Mouse (Mus musculus) liver, embryonic 16.5 days (tissue): ENCODE results near the gene Slc25a10. TPM values are rescaled to one million over a fixed set of nuclear protein-coding genes. Genes with fewer than 3 reads are reported as not detected.
A peak's percentile ranks its signal among the peaks of the same experiment; 100 is the strongest.

Experiments
- ATAC-seq: fragments of 200-750 bp; cut with Nextera tagmentation; 2 replicates; pipeline ENCODE4 v1.8.0; 2017; ENCODE audit warnings: low read depth, mild to moderate bottlenecking, moderate number of reproducible peaks, moderate library complexity
- H3K27ac ChIP-seq: fragments of 300-500 bp; sonication (generic); 2 replicates; pipeline ENCODE4 v1.5.1; 2014; ENCODE audit warnings: mild to moderate bottlenecking, low read length
- H3K27me3 ChIP-seq: fragments of 300-500 bp; sonication (generic); 2 replicates; pipeline ENCODE4 v1.6.1; 2014; ENCODE audit warnings: low read depth, low read length, mixed read lengths; ENCODE audit not compliant: control insufficient read depth, insufficient read depth
- H3K36me3 ChIP-seq: fragments of 300-500 bp; sonication (generic); 2 replicates; pipeline ENCODE4 v1.6.1; 2014; ENCODE audit warnings: mild to moderate bottlenecking; ENCODE audit not compliant: control insufficient read depth, insufficient read depth
- H3K4me1 ChIP-seq: fragments of 300-500 bp; sonication (generic); 2 replicates; pipeline ENCODE4 v1.6.1; 2014; ENCODE audit warnings: low read depth, low read length, mixed read lengths; ENCODE audit not compliant: control insufficient read depth
- H3K4me2 ChIP-seq: fragments of 300-500 bp; sonication (generic); 2 replicates; pipeline ENCODE4 v1.6.1; 2014; ENCODE audit warnings: low read depth, low read length, mixed read lengths
- H3K4me3 ChIP-seq: fragments of 300-500 bp; sonication (generic); 2 replicates; pipeline ENCODE4 v1.5.1; 2014; ENCODE audit warnings: low read depth, mild to moderate bottlenecking, low read length
- H3K9ac ChIP-seq: fragments of 300-500 bp; sonication (generic); 2 replicates; pipeline ENCODE4 v1.6.1; 2014; ENCODE audit warnings: low read depth, low read length
- H3K9me3 ChIP-seq: fragments of 300-500 bp; sonication (generic); replicated peaks from 2 replicates; pipeline ENCODE4 v1.6.1; 2016; ENCODE audit warnings: low read length; ENCODE audit not compliant: control insufficient read depth
- WGBS: fragments of 180-500 bp; shearing (Covaris S2); extraction: QIAGEN DNeasy Blood & Tissue Kit; methylation state at CpG from one replicate; pipeline ENCODE4 v1.1.7; 2014; ENCODE audit not compliant: insufficient replicate concordance; 5-methylcytosine and 5-hydroxymethylcytosine counted together
- polyA plus RNA-seq: library from polyadenylated mRNA; unstranded; fragments of >200 nt; fragmentation: Nextera tagmentation; extraction: Ambion mirVana; gene quantifications from 2 replicates; pipeline ENCODE4 v1.2.1, GENCODE M21; 2015

Gene Slc25a10
- polyA plus RNA-seq, 1 experiment from 2014 or later, result 38.9 TPM

- 61% methylated on average over 3 of the region's 3 CpGs for WGBS
- Histone ChIP-seq H3K4me2 (no peak overlapping the region), H3K36me3 (no peaks in the 10 kb centered on the region), H3K4me3 (no peak overlapping the region), H3K27me3 (no peaks in the 10 kb centered on the region), H3K9ac (no peak overlapping the region), H3K9me3 (no peaks in the 10 kb centered on the region), H3K4me1 (peaks cover 15% of the 10 kb centered on the region), H3K27ac (peak overlapping the region; percentile 47)
- no peak for ATAC-seq
These were observed 46.8 kb downstream of the Slc25a10 start for GRCm38 (mm10) chr11:120538485-120538884.

DNA sequence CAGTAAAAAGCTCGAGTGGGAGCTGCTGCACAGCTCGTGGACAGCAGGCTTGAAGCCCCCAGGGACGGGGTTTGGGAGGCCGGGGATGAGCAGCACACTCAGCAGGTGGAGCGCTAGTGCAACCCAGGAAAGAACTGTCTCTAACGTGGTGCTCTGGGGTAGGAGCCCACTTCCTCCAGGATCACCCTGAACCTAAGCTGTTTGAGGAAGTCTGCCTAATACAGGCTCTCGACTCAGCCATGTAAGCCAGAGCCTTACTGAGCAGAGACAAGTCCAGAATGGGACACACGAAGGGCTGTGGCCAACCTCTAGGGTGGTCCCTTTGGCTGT lies 47.3 kb downstream of the Slc25a10 start:
- Histone ChIP-seq H3K27ac (peak overlapping the region; percentile 47), H3K4me3 (no peak overlapping the region), H3K9me3 (no peaks in the 10 kb centered on the region), H3K27me3 (no peaks in the 10 kb centered on the region), H3K36me3 (no peaks in the 10 kb centered on the region), H3K9ac (no peak overlapping the region), H3K4me1 (peaks cover 15% of the 10 kb centered on the region), H3K4me2 (no peak overlapping the region)
- no peak for ATAC-seq
- 23% methylated on average over 8 of the region's 8 CpGs for WGBS

GRCm38 (mm10) chr11:120539285-120540014 lies 47.8 kb downstream of the Slc25a10 start:
- no peak overlapping the region for H3K4me2 ChIP-seq
- no peak overlapping the region for H3K9ac ChIP-seq
- peaks cover 15% of the 10 kb centered on the region for H3K4me1 ChIP-seq
- peak; percentile 69 for ATAC-seq
- 34% methylated on average over 10 of the region's 10 CpGs for WGBS
- peak overlapping the region; percentile 52 for H3K27ac ChIP-seq
- H3K4me3 ChIP-seq, result no peak overlapping the region
- H3K36me3 ChIP-seq, result no peaks in the 10 kb centered on the region
- no peaks in the 10 kb centered on the region for H3K9me3 ChIP-seq
- no peaks in the 10 kb centered on the region for H3K27me3 ChIP-seq

GRCm38 (mm10) chr11:120541907-120542306 lies 50.3 kb downstream of the Slc25a10 start:
- Histone ChIP-seq H3K4me2 (no peak overlapping the region), H3K27me3 (no peaks in the 10 kb centered on the region), H3K27ac (no peak overlapping the region), H3K4me1 (peaks cover 15% of the 10 kb centered on the region), H3K4me3 (no peak overlapping the region), H3K9ac (no peak overlapping the region), H3K9me3 (no peaks in the 10 kb centered on the region), H3K36me3 (no peaks in the 10 kb centered on the region)
- 44% methylated on average over 4 of the region's 4 CpGs for WGBS
- ATAC-seq, result no peak

- Histone ChIP-seq H3K27me3 (no peaks in the 10 kb centered on the region), H3K27ac (no peak overlapping the region), H3K36me3 (no peaks in the 10 kb centered on the region), H3K4me3 (no peak overlapping the region), H3K9me3 (no peaks in the 10 kb centered on the region), H3K9ac (no peak overlapping the region), H3K4me2 (no peak overlapping the region), H3K4me1 (peaks cover 18% of the 10 kb centered on the region)
- no peak for ATAC-seq
- 72% methylated on average over 6 of the region's 6 CpGs for WGBS
These were observed 50.7 kb downstream of the Slc25a10 start for GRCm38 (mm10) chr11:120542376-120542775.

- ATAC-seq, result no peak
- Histone ChIP-seq H3K9ac (no peak overlapping the region), H3K4me2 (no peak overlapping the region), H3K27ac (no peak overlapping the region), H3K27me3 (no peaks in the 10 kb centered on the region), H3K4me1 (peaks cover 27% of the 10 kb centered on the region), H3K36me3 (no peaks in the 10 kb centered on the region), H3K4me3 (no peak overlapping the region), H3K9me3 (no peaks in the 10 kb centered on the region)
- WGBS, result 72% methylated on average over 3 of the region's 3 CpGs
These were observed 54.3 kb downstream of the Slc25a10 start for GRCm38 (mm10) chr11:120545964-120546363.

- no peak overlapping the region for H3K4me2 ChIP-seq
These were observed 55.8 kb downstream of the Slc25a10 start for GRCm38 (mm10) chr11:120547469-120547868.

GRCm38 (mm10) chr11:120548214-120548613 lies 56.6 kb downstream of the Slc25a10 start:
- peak overlapping the region; percentile 4; the same call in 1 of the 2 replicates for H3K9ac ChIP-seq
- no peaks in the 10 kb centered on the region for H3K9me3 ChIP-seq
- H3K27me3 ChIP-seq, result no peaks in the 10 kb centered on the region
- H3K36me3 ChIP-seq, result no peaks in the 10 kb centered on the region
- H3K4me3 ChIP-seq, result peak overlapping the region; percentile 78
- H3K27ac ChIP-seq, result no peak overlapping the region; the same call in none of the 2 replicates
- no peak for ATAC-seq
- 75% methylated on average over 3 of the region's 3 CpGs for WGBS
- H3K4me1 ChIP-seq, result peaks cover 27% of the 10 kb centered on the region
- peak overlapping the region; percentile 93 for H3K4me2 ChIP-seq

More at GRCm38 (mm10) chr11:120547469-120547868, 55.8 kb downstream of the Slc25a10 start:
- Histone ChIP-seq H3K9me3 (no peaks in the 10 kb centered on the region), H3K36me3 (no peaks in the 10 kb centered on the region), H3K4me1 (peaks cover 27% of the 10 kb centered on the region), H3K9ac (no peak overlapping the region), H3K27me3 (no peaks in the 10 kb centered on the region), H3K27ac (no peak overlapping the region), H3K4me3 (no peak overlapping the region)
- 48% methylated on average over 2 of the region's 2 CpGs for WGBS
- ATAC-seq, result no peak

DNA sequence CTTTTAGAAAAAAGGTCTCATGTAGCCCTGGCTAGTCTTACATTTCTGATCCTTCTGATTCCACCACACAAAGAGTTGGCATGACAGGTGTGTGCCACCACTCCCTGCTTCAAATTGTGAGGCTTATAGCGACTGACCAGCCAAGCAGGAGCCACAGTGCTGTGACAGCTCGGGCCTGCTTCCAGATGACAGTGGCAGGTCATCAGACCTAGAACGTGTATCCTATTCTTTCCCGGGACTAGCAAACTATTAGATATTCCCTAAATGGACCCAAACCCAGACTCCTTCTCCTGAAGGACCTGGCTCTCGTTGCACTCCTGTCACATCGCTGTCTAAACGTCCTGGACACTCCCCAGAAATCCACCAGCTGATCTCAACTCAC lies 57.1 kb downstream of the Slc25a10 start:
- H3K9me3 ChIP-seq, result no peaks in the 10 kb centered on the region
- peak overlapping the region; percentile 93 for H3K9ac ChIP-seq
- no peak for ATAC-seq
- H3K4me2 ChIP-seq, result peak overlapping the region; percentile 93
- WGBS, result 10% methylated on average over 7 of the region's 7 CpGs
- H3K4me3 ChIP-seq, result peak overlapping the region; percentile 78
- peaks cover 27% of the 10 kb centered on the region for H3K4me1 ChIP-seq
- H3K27me3 ChIP-seq, result no peaks in the 10 kb centered on the region
- H3K36me3 ChIP-seq, result no peaks in the 10 kb centered on the region
- H3K27ac ChIP-seq, result peak overlapping the region; percentile 94
